Mouse (Mus musculus): Measurements from ENCODE around the gene Fam89b. TPM values are rescaled to one million over a fixed set of nuclear protein-coding genes. Genes with fewer than 3 reads are reported as not detected.

Fam89b gene
- polyA plus RNA-seq, 1 experiment = 79.4 TPM

GRCm38 (mm10) chr19:5685431-5685830 lies 44.0 kb downstream of the Fam89b start:
- DNase-seq (ENCODE audit: low spot score) = no peak

DNA sequence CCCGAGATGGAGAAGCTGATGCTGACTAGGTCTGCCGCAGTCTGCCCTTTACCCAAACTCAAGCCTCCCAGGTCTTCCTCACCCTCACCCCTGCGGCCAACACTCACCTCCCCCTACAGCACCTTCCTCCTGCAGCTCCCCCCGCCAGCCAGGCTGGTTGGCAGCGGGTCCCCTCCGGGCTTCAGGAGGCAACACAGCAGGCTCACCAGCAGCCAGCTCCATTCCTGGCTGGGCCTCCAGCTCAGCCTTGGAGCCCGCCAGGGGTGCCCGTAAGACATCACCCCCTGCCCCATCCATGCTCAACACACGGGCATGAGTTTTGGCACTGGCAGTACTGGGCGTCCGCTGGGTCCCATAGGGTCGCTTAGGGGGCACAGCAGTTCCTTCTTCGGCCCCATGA lies 44.5 kb downstream of the Fam89b start:
- DNase-seq (ENCODE audit: low spot score) = no peak

GRCm38 (mm10) chr19:5684236-5684635 lies 45.2 kb downstream of the Fam89b start:
- no peak for DNase-seq (ENCODE audit: low spot score)

DNA sequence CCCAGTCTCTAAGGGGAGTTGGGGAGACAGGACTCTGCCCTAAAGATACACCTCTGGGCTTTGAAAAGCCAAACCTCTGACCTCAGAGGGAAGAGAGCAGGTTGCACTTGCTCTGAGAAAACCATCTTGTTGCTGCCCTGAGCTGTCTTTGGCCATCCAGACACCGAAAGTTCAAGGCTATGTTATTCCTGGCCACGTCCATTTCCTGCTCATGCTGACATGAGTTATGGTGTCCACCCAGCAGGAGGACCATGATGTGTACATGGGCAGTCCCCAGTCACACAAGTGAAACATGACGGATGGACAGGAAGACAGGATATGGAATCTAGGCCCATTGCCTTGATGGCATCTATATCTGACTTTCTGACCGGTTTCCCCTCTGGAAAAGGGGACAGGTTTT lies 49.0 kb downstream of the Fam89b start:
- no peak for DNase-seq (ENCODE audit: low spot score)

Other genes starting within 250 kb of the Fam89b start
- gene Mus81, start 241.3 kb downstream of the Fam89b start, polyA plus RNA-seq (2012; rRNA removed) = 23.3 and 32.8 TPM in 2 replicates
- gene Cfl1, start 239.2 kb downstream of the Fam89b start, polyA plus RNA-seq (2012; rRNA removed) = 669 and 714 TPM in 2 replicates
- gene 1700020D05Rik, start 225.9 kb downstream of the Fam89b start, polyA plus RNA-seq (2012; rRNA removed) = 1.5 and 2.2 TPM in 2 replicates
- gene Snx32, start 219.1 kb downstream of the Fam89b start, polyA plus RNA-seq (2012; rRNA removed) = 33.0 and 37.7 TPM in 2 replicates
- 4.7 and 5.1 TPM in 2 replicates for gene Ovol1, start 169.0 kb downstream of the Fam89b start, polyA plus RNA-seq (2012; rRNA removed)
- 4.8 and 7.1 TPM in 2 replicates for gene Ap5b1, start 161.6 kb downstream of the Fam89b start, polyA plus RNA-seq (2012; rRNA removed)
- gene Rnaseh2c, start 127.8 kb downstream of the Fam89b start, polyA plus RNA-seq (2012; rRNA removed) = 38.2 and 41.2 TPM in 2 replicates
- 60.1 and 67.7 TPM in 2 replicates for gene Kat5, start 119.4 kb downstream of the Fam89b start, polyA plus RNA-seq (2012; rRNA removed)
- 58.3 and 64.0 TPM in 2 replicates for gene Rela, start 92.2 kb downstream of the Fam89b start, polyA plus RNA-seq (2012; rRNA removed)
- gene Sipa1, start 65.9 kb downstream of the Fam89b start, polyA plus RNA-seq (2012; rRNA removed) = 17.3 and 19.6 TPM in 2 replicates
- gene Map3k11, start 40.9 kb downstream of the Fam89b start, polyA plus RNA-seq (2012; rRNA removed) = 19.9 and 22.0 TPM in 2 replicates
- gene Pcnx3, start 40.7 kb downstream of the Fam89b start, polyA plus RNA-seq (2012; rRNA removed) = 40.5 and 53.5 TPM in 2 replicates
- 0.13 and 0.25 TPM in 2 replicates for gene Kcnk7, start 25.3 kb downstream of the Fam89b start, polyA plus RNA-seq (2012; rRNA removed)
- 97.4 and 116 TPM in 2 replicates for gene Ehbp1l1, start 3.3 kb downstream of the Fam89b start, polyA plus RNA-seq (2012; rRNA removed)
- gene Ltbp3, start 11.3 kb upstream of the Fam89b start, polyA plus RNA-seq (2012; rRNA removed) = 132 and 164 TPM in 2 replicates
- 104 and 123 TPM in 2 replicates for gene Scyl1, start 41.8 kb upstream of the Fam89b start, polyA plus RNA-seq (2012; rRNA removed)
- gene Frmd8, start 145.6 kb upstream of the Fam89b start, polyA plus RNA-seq (2012; rRNA removed) = 20.7 and 21.6 TPM in 2 replicates
- gene Slc25a45, start 148.2 kb upstream of the Fam89b start, polyA plus RNA-seq (2012; rRNA removed) = 19.2 and 25.1 TPM in 2 replicates
- 0.69 and 0.87 TPM in 2 replicates for gene Tigd3, start 164.5 kb upstream of the Fam89b start, polyA plus RNA-seq (2012; rRNA removed)
- gene Dpf2, start 183.4 kb upstream of the Fam89b start, polyA plus RNA-seq (2012; rRNA removed) = 87.5 and 102 TPM in 2 replicates
- gene Cdc42ep2, start 195.2 kb upstream of the Fam89b start, polyA plus RNA-seq (2012; rRNA removed) = 22.9 and 26.2 TPM in 2 replicates
- gene Pola2, start 234.5 kb upstream of the Fam89b start, polyA plus RNA-seq (2012; rRNA removed) = 32.8 and 41.0 TPM in 2 replicates